Mouse (Mus musculus) frontal cortex, adult (tissue): ENCODE measurements at regions not wholly inside any gene's neighbourhood (a gene's known extent, or its start where the extent isn't known, plus 50 kb on each side); places are given as distances from the start of the nearest gene placed in this dataset.

Experiments
- ATAC-seq: cut with Nextera tagmentation; 2 replicates; pipeline ENCODE4 v1.9.2; 2017; ENCODE audit warnings: mild to moderate bottlenecking, moderate library complexity, mixed read lengths; ENCODE audit not compliant: low TSS enrichment

GRCm38 (mm10) chr6:31995977-31996376 is 54.1 kb upstream of the 1700012A03Rik start:
- no peak for ATAC-seq

- no peak for ATAC-seq
Observed at GRCm38 (mm10) chr6:31995249-31995648, 54.8 kb upstream of the 1700012A03Rik start.

GRCm38 (mm10) chr6:31985698-31986097 is 64.3 kb upstream of the 1700012A03Rik start:
- ATAC-seq: no peak

- ATAC-seq: no peak
Observed at GRCm38 (mm10) chr6:31976705-31977104, 73.3 kb upstream of the 1700012A03Rik start.

GRCm38 (mm10) chr6:31948063-31948481 is 102.0 kb upstream of the 1700012A03Rik start:
- 0 out of 2 replicates have a peak, but pooled peaks have one; percentile 31 for ATAC-seq

GRCm38 (mm10) chr6:31946572-31946971 is 103.5 kb upstream of the 1700012A03Rik start:
- ATAC-seq: no peak

- no peak for ATAC-seq
Observed at GRCm38 (mm10) chr6:31945347-31945746, 104.7 kb upstream of the 1700012A03Rik start.

GRCm38 (mm10) chr6:31944546-31944945 is 105.5 kb upstream of the 1700012A03Rik start:
- ATAC-seq: no peak

GRCm38 (mm10) chr6:31942696-31943095 is 107.3 kb upstream of the 1700012A03Rik start:
- ATAC-seq: no peak

GRCm38 (mm10) chr6:31938216-31938814 is 111.7 kb upstream of the 1700012A03Rik start:
- ATAC-seq: peak; percentile 51; the same call in 1 of the 2 replicates

GRCm38 (mm10) chr6:31937146-31937545 is 112.9 kb upstream of the 1700012A03Rik start:
- ATAC-seq: peak; percentile 38; the same call in 1 of the 2 replicates

GRCm38 (mm10) chr6:31934826-31935225 is 115.2 kb upstream of the 1700012A03Rik start:
- ATAC-seq: no peak

GRCm38 (mm10) chr6:31933956-31934355 is 116.1 kb upstream of the 1700012A03Rik start:
- no peak for ATAC-seq

- no peak for ATAC-seq
Observed at GRCm38 (mm10) chr6:31933364-31933763, 116.7 kb upstream of the 1700012A03Rik start.

GRCm38 (mm10) chr6:31931116-31931515 is 118.9 kb upstream of the 1700012A03Rik start:
- ATAC-seq: no peak

GRCm38 (mm10) chr6:31929165-31929564 is 120.9 kb upstream of the 1700012A03Rik start:
- no peak for ATAC-seq

- peak; percentile 83 for ATAC-seq
Observed at GRCm38 (mm10) chr6:31927181-31927580, 122.9 kb upstream of the 1700012A03Rik start.

- ATAC-seq: no peak
Observed at GRCm38 (mm10) chr6:31924669-31925046, 125.4 kb upstream of the 1700012A03Rik start.

GRCm38 (mm10) chr6:31923951-31924668 is 125.9 kb upstream of the 1700012A03Rik start:
- ATAC-seq: peak; percentile 86

GRCm38 (mm10) chr6:31921561-31922152 is 128.4 kb upstream of the 1700012A03Rik start:
- ATAC-seq: no peak; the same call in 1 of the 2 replicates

- peak; percentile 93 for ATAC-seq
Observed at GRCm38 (mm10) chr6:31917411-31918131, 132.5 kb upstream of the 1700012A03Rik start.

- no peak for ATAC-seq
Observed at GRCm38 (mm10) chr6:31901791-31902190, 148.3 kb upstream of the 1700012A03Rik start.
